20 mouse cellular contexts compared by ENCODE assay signal in the genomic region with DNA sequence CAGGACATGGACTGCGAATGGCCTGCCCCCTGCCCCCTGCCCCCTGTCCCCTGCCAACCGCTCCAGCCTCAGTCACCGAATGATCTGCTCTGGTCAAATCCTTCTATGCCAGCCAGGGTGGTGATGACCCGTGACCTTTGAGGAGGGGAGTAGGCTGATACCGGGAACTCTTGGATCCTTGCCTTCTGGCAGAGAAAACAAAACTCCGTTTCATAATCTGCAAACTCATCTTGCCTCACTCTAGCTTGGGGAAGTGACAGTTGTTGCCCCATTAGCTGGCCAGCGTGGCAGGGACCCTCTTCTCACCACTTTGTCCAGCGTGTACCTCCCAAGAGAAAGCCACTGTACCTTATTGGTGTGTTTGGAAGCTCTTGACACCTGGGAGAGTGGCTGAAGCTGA. TPM values are rescaled to one million over a fixed set of nuclear protein-coding genes. Genes with fewer than 3 reads are reported as not detected.
DNase-seq lines count a peak whose midpoint lies in the region; ATAC-seq and TF ChIP-seq lines count a peak whose summit lies in the region.
"Had no signal": no experiment of that assay in that cellular context is flagged by ENCODE, and none has a peak within 500 bp of the region (broad histone marks: within the 10 kb centered on the region; RNA-seq: fewer than 3 reads in every experiment).

No protein-coding gene starts in this region.

- TF ChIP-seq CTCF in kidney, adult 2 months (conservative IDR thresholded peaks at IDR 0.05; ENCODE audit: insufficient read depth, insufficient read length, low read depth, low read length) = no peak
- TF ChIP-seq CTCF in bone marrow, adult 2 months (IDR thresholded peaks at IDR 0.05; ENCODE audit: control insufficient read depth, insufficient read depth, low read length) = no peak

- peak; percentile 68 for DNase-seq in kidney, adult 2 months
- DNase-seq in kidney, postnatal 4 days = no peak
- no peak for DNase-seq in liver, embryonic 11.5 days (ENCODE audit: low spot score)
- DNase-seq in heart, embryonic 10.5 days (ENCODE audit: low spot score) = no peak
- no peak for DNase-seq in frontal cortex, postnatal 10 days (ENCODE audit: low spot score in 2 of 2)
- DNase-seq: cerebellum, adult 9-11 months; gastrocnemius, postnatal 10 days; heart, postnatal 10 days; left cerebral cortex, postnatal 4 days; thymus, postnatal 25 days had no signal

- TF ChIP-seq POLR2A in kidney, adult 2 months (IDR thresholded peaks at IDR 0.05; ENCODE audit: low read depth, low read length) = no peak
- TF ChIP-seq POLR2A in bone marrow, adult 2 months (IDR thresholded peaks at IDR 0.05; ENCODE audit: borderline replicate concordance, control insufficient read depth, low read depth, low read length) = no peak

- no peaks in the 10 kb centered on the region for H3K9me3 ChIP-seq in liver, embryonic 16.5 days (replicated peaks; ENCODE audit: control insufficient read depth, low read length)
- H3K9me3 ChIP-seq in liver, embryonic 11.5 days (ENCODE audit: control insufficient read depth, low read length) = no peaks in the 10 kb centered on the region
- H3K9me3 ChIP-seq in heart, embryonic 10.5 days = no peaks in the 10 kb centered on the region
- H3K9me3 ChIP-seq: embryonic facial prominence, embryonic 15.5 days; forebrain, embryonic 10.5 days; G1E; hindbrain, embryonic 12.5 days; intestine, embryonic 15.5 days had no signal

- H3K4me2 ChIP-seq in liver, embryonic 16.5 days (ENCODE audit: low read depth, low read length) = no peak overlapping the region
- no peak overlapping the region for H3K4me2 ChIP-seq in liver, embryonic 11.5 days
- H3K4me2 ChIP-seq: embryonic facial prominence, embryonic 15.5 days; hindbrain, embryonic 12.5 days; intestine, embryonic 15.5 days had no signal

- no peak overlapping the region for H3K27ac ChIP-seq in kidney, adult 2 months (ENCODE audit: insufficient read depth, low read depth, low read length)
- peak overlapping the region; percentile 54; the same call in 1 of the 2 replicates for H3K27ac ChIP-seq in liver, embryonic 16.5 days (ENCODE audit: low read length)
- H3K27ac ChIP-seq in liver, embryonic 11.5 days (ENCODE audit: low read depth, low read length) = no peak overlapping the region
- H3K27ac ChIP-seq in bone marrow, adult 2 months (ENCODE audit: control insufficient read depth, insufficient read depth, low read depth, low read length, poor library complexity) = peak overlapping the region; percentile 69
- H3K27ac ChIP-seq in heart, embryonic 10.5 days = no peak overlapping the region
- H3K27ac ChIP-seq: embryonic facial prominence, embryonic 15.5 days; forebrain, embryonic 10.5 days; hindbrain, embryonic 12.5 days; intestine, embryonic 15.5 days; liver, embryonic 14.5 days had no signal

- 38% methylated on average over 8 of the region's 8 CpGs for WGBS in kidney, adult 2 months
- WGBS in liver, embryonic 16.5 days (ENCODE audit: insufficient replicate concordance) = 50% methylated on average over 8 of the region's 8 CpGs
- WGBS in liver, embryonic 11.5 days = 78% methylated on average over 8 of the region's 8 CpGs
- 39% methylated on average over 8 of the region's 8 CpGs for WGBS in bone marrow, adult 2 months
- 85% methylated on average over 8 of the region's 8 CpGs for WGBS in heart, embryonic 10.5 days

- H3K4me3 ChIP-seq in kidney, adult 2 months (ENCODE audit: insufficient read depth, low read depth, low read length) = no peak overlapping the region
- no peak overlapping the region for H3K4me3 ChIP-seq in liver, embryonic 16.5 days (ENCODE audit: low read depth, low read length)
- no peak overlapping the region for H3K4me3 ChIP-seq in liver, embryonic 11.5 days (ENCODE audit: low read depth, low read length)
- H3K4me3 ChIP-seq in bone marrow, adult 2 months (replicated peaks; ENCODE audit: control insufficient read depth, low read depth, low read length) = peak overlapping the region; percentile 29
- H3K4me3 ChIP-seq in heart, embryonic 10.5 days = no peak overlapping the region
- H3K4me3 ChIP-seq: embryonic facial prominence, embryonic 15.5 days; forebrain, embryonic 10.5 days; hindbrain, embryonic 12.5 days; intestine, embryonic 15.5 days had no signal

- H3K27me3 ChIP-seq in kidney, adult 2 months (replicated peaks; ENCODE audit: control insufficient read depth, insufficient read depth, low read length) = no peaks in the 10 kb centered on the region
- peaks cover 5% of the 10 kb centered on the region for H3K27me3 ChIP-seq in liver, embryonic 16.5 days (ENCODE audit: control insufficient read depth, insufficient read depth, low read depth, low read length)
- no peaks in the 10 kb centered on the region for H3K27me3 ChIP-seq in liver, embryonic 11.5 days (replicated peaks; ENCODE audit: control insufficient read depth, insufficient read depth, low read length)
- 0 out of 2 replicates have a peak, but pooled peaks cover under 1% of the 10 kb centered on the region for H3K27me3 ChIP-seq in heart, embryonic 10.5 days (ENCODE audit: insufficient read depth, poor library complexity, severe bottlenecking)
- H3K27me3 ChIP-seq: embryonic facial prominence, embryonic 15.5 days; intestine, embryonic 15.5 days had no signal

- H3K4me1 ChIP-seq in kidney, adult 2 months (ENCODE audit: control insufficient read depth, insufficient read depth, low read length) = 0 out of 2 replicates have a peak, but pooled peaks cover 6% of the 10 kb centered on the region
- H3K4me1 ChIP-seq in liver, embryonic 16.5 days (ENCODE audit: control insufficient read depth, low read depth, low read length) = peaks cover 14% of the 10 kb centered on the region
- H3K4me1 ChIP-seq in liver, embryonic 11.5 days (replicated peaks; ENCODE audit: control insufficient read depth, insufficient read depth, low read length) = peaks cover 4% of the 10 kb centered on the region; the same call in 1 of the 2 replicates
- peaks cover 2% of the 10 kb centered on the region for H3K4me1 ChIP-seq in bone marrow, adult 2 months (ENCODE audit: control insufficient read depth, insufficient read depth, low read length)
- peaks cover 13% of the 10 kb centered on the region for H3K4me1 ChIP-seq in heart, embryonic 10.5 days

- ATAC-seq in liver, embryonic 16.5 days (ENCODE audit: low read depth) = peak; percentile 49
- ATAC-seq in liver, embryonic 11.5 days (replicated peaks; ENCODE audit: low FRiP score) = no peak
- ATAC-seq in megakaryocyte, adult 5-6 weeks (ENCODE audit: poor library complexity, severe bottlenecking) = peak; percentile 45
- ATAC-seq: intestine, embryonic 15.5 days had no signal

- no peaks in the 10 kb centered on the region for H3K36me3 ChIP-seq in kidney, adult 2 months (ENCODE audit: control insufficient read depth, insufficient read depth, low read length)
- peaks cover 3% of the 10 kb centered on the region for H3K36me3 ChIP-seq in liver, embryonic 16.5 days (ENCODE audit: control insufficient read depth, insufficient read depth)
- no peaks in the 10 kb centered on the region for H3K36me3 ChIP-seq in liver, embryonic 11.5 days (ENCODE audit: control insufficient read depth, insufficient read depth, low read length)
- peaks cover 11% of the 10 kb centered on the region; the same call in 1 of the 2 replicates for H3K36me3 ChIP-seq in heart, embryonic 10.5 days

- no peak overlapping the region for H3K9ac ChIP-seq in liver, embryonic 16.5 days (ENCODE audit: low read depth, low read length)
- no peak overlapping the region for H3K9ac ChIP-seq in liver, embryonic 11.5 days (ENCODE audit: low read depth, low read length)
- H3K9ac ChIP-seq: embryonic facial prominence, embryonic 15.5 days; hindbrain, embryonic 12.5 days; intestine, embryonic 15.5 days; liver, embryonic 14.5 days had no signal

RNA-seq across cellular contexts. Expression of gene Msrb1, which starts 5.9 kb away (rescaled TPM):
- polyA plus RNA-seq in kidney, adult 2 months (2012; rRNA removed) = 169 and 209 TPM in 2 replicates
- polyA plus RNA-seq in liver, embryonic 16.5 days (2015; fragmentation: Nextera tagmentation; extraction: Ambion mirVana) = 30.0 and 33.9 TPM in 2 replicates
- 30.7 and 31.0 TPM in 2 replicates for polyA plus RNA-seq in liver, embryonic 11.5 days (2014; fragmentation: Nextera tagmentation; extraction: Ambion mirVana)
- 106 and 309 TPM in 2 replicates for polyA plus RNA-seq in bone marrow, adult 2 months (2011; ENCODE audit: insufficient read depth, insufficient read length, low replicate concordance, missing spikeins)
- total RNA-seq in megakaryocyte, adult 5-6 weeks (2015) = 1,003 and 1,039 TPM in 2 replicates
- 540 and 544 TPM in 2 replicates for total RNA-seq in megakaryocyte, adult 5-6 weeks (2017)
- polyA plus RNA-seq in heart, embryonic 10.5 days (2016; fragmentation: Nextera tagmentation; extraction: Ambion mirVana) = 17.8 and 19.7 TPM in 2 replicates

RNA-seq across cellular contexts. Expression of gene Hs3st6, which starts 10.5 kb away (rescaled TPM):
- 7.4 and 11.9 TPM in 2 replicates for polyA plus RNA-seq in kidney, adult 2 months (2012; rRNA removed)
- polyA plus RNA-seq in liver, embryonic 16.5 days (2015; fragmentation: Nextera tagmentation; extraction: Ambion mirVana) = 0.24 TPM in 1 of 2 replicates, not detected in the other
- 0.41 and 0.45 TPM in 2 replicates for polyA plus RNA-seq in liver, embryonic 11.5 days (2014; fragmentation: Nextera tagmentation; extraction: Ambion mirVana)
- polyA plus RNA-seq in bone marrow, adult 2 months (2011; ENCODE audit: insufficient read depth, insufficient read length, low replicate concordance, missing spikeins) = 2.2 TPM in 1 of 2 replicates, not detected in the other
- not detected in 2 replicates for total RNA-seq in megakaryocyte, adult 5-6 weeks (2015)
- total RNA-seq in megakaryocyte, adult 5-6 weeks (2017) = not detected in 2 replicates
- 0.51 and 0.80 TPM in 2 replicates for polyA plus RNA-seq in heart, embryonic 10.5 days (2016; fragmentation: Nextera tagmentation; extraction: Ambion mirVana)
- total RNA-seq: G1E; heart, postnatal 10 days; left cerebral cortex, postnatal 4 days had no signal
- polyA plus RNA-seq: G1E; neural tube, embryonic 14.5 days had no signal

RNA-seq across cellular contexts. Expression of gene Rpl3l, which starts 14.7 kb away (rescaled TPM):
- 0.38 and 4.7 TPM in 2 replicates for polyA plus RNA-seq in kidney, adult 2 months (2012; rRNA removed)
- polyA plus RNA-seq in liver, embryonic 16.5 days (2015; fragmentation: Nextera tagmentation; extraction: Ambion mirVana) = 0.34 TPM in 1 of 2 replicates, not detected in the other
- not detected in 2 replicates for polyA plus RNA-seq in liver, embryonic 11.5 days (2014; fragmentation: Nextera tagmentation; extraction: Ambion mirVana)
- polyA plus RNA-seq in bone marrow, adult 2 months (2011; ENCODE audit: insufficient read depth, insufficient read length, low replicate concordance, missing spikeins) = 2.5 TPM in 1 of 2 replicates, not detected in the other
- total RNA-seq in megakaryocyte, adult 5-6 weeks (2015) = 0.45 and 0.52 TPM in 2 replicates
- total RNA-seq in megakaryocyte, adult 5-6 weeks (2017) = 0.15 and 1.5 TPM in 2 replicates
- 0.39 and 1.3 TPM in 2 replicates for polyA plus RNA-seq in heart, embryonic 10.5 days (2016; fragmentation: Nextera tagmentation; extraction: Ambion mirVana)
- total RNA-seq: G1E; left cerebral cortex, postnatal 4 days had no signal
- polyA plus RNA-seq: embryonic facial prominence, embryonic 15.5 days; forebrain, embryonic 10.5 days; G1E; hindbrain, embryonic 12.5 days; intestine, embryonic 15.5 days had no signal

RNA-seq across cellular contexts. Expression of gene Ndufb10, which starts 18.0 kb away (rescaled TPM):
- polyA plus RNA-seq in kidney, adult 2 months (2012; rRNA removed) = 626 and 656 TPM in 2 replicates
- 168 and 174 TPM in 2 replicates for polyA plus RNA-seq in liver, embryonic 16.5 days (2015; fragmentation: Nextera tagmentation; extraction: Ambion mirVana)
- polyA plus RNA-seq in liver, embryonic 11.5 days (2014; fragmentation: Nextera tagmentation; extraction: Ambion mirVana) = 301 and 321 TPM in 2 replicates
- 150 and 172 TPM in 2 replicates for polyA plus RNA-seq in bone marrow, adult 2 months (2011; ENCODE audit: insufficient read depth, insufficient read length, low replicate concordance, missing spikeins)
- total RNA-seq in megakaryocyte, adult 5-6 weeks (2015) = 186 and 217 TPM in 2 replicates
- 251 and 266 TPM in 2 replicates for total RNA-seq in megakaryocyte, adult 5-6 weeks (2017)
- polyA plus RNA-seq in heart, embryonic 10.5 days (2016; fragmentation: Nextera tagmentation; extraction: Ambion mirVana) = 342 and 383 TPM in 2 replicates

RNA-seq across cellular contexts. Expression of gene Rps2, which starts 24.4 kb away (rescaled TPM):
- polyA plus RNA-seq in kidney, adult 2 months (2012; rRNA removed) = 2,444 and 2,611 TPM in 2 replicates
- polyA plus RNA-seq in liver, embryonic 16.5 days (2015; fragmentation: Nextera tagmentation; extraction: Ambion mirVana) = 868 and 907 TPM in 2 replicates
- polyA plus RNA-seq in liver, embryonic 11.5 days (2014; fragmentation: Nextera tagmentation; extraction: Ambion mirVana) = 2,083 and 2,225 TPM in 2 replicates
- 828 and 1,146 TPM in 2 replicates for polyA plus RNA-seq in bone marrow, adult 2 months (2011; ENCODE audit: insufficient read depth, insufficient read length, low replicate concordance, missing spikeins)
- total RNA-seq in megakaryocyte, adult 5-6 weeks (2015) = 2,172 and 2,303 TPM in 2 replicates
- total RNA-seq in megakaryocyte, adult 5-6 weeks (2017) = 591 and 664 TPM in 2 replicates
- 1,171 and 1,258 TPM in 2 replicates for polyA plus RNA-seq in heart, embryonic 10.5 days (2016; fragmentation: Nextera tagmentation; extraction: Ambion mirVana)

Comparison
In these comparisons a context has a peak if more than half of its experiments do, and no peak if none do; other contexts are left out.
1. H3K27ac ChIP-seq: peak in liver, embryonic 16.5 days (single experiment) and bone marrow, adult 2 months (single experiment); none in kidney, adult 2 months (single experiment), liver, embryonic 11.5 days (single experiment) and heart, embryonic 10.5 days (single experiment).